Mouse (Mus musculus): ENCODE data around the gene Mon2.

DNA sequence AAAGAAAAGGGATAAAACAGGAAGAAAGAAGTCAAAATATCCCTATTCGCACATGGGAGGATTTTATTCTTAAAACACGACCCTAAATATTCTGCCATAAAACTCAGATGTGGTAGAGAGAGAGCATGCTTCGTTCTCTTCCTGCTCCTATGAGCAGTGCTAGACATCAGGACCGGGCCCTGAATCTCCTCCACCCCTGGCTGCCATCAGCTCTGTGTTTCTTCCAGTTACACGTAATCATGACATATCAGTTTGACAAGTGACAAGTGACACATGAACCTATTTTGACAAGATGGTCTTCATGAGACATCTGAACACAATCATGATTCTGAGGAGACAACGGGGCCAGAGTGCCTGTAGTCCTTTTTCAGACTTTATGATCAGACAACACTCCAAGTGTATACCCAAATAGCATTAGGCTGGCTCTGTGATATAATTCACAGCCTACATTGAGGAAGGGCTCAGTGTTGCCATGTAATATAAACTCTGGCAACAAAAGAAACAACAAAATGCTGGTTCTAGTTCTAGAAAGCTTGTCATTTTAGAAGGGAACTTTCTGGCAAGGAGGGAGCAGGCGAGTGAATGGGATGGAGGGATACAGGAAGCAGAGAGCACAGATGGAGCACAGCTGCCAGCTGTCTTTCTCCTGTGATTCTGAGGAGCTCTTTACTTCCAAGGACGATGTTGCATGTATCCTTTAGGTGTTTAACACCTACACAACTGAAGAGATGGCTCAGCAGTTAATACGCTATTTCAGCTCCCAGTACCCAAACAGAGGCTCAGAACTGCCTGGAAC is 20.9 kb downstream of the Mon2 start:
- TF ChIP-seq CTCF (IDR thresholded peaks at IDR 0.05; ENCODE audit: borderline replicate concordance, extremely low read depth, insufficient read depth, insufficient read length) (no peak), POLR2A (IDR thresholded peaks at IDR 0.05; ENCODE audit: borderline replicate concordance, extremely low read depth, insufficient read depth, insufficient read length, poor library complexity, severe bottlenecking) (no peak)

All from brain, embryonic 14.5 days (tissue).